Mouse (Mus musculus) liver, postnatal 0 days (tissue): ENCODE results near the gene Copg1. TPM values are rescaled to one million over a fixed set of nuclear protein-coding genes. Genes with fewer than 3 reads are reported as not detected.

Experiments used
- ATAC-seq: fragments of 200-750 bp; cut with Nextera tagmentation; 2 replicates; pipeline ENCODE4 v1.8.0; 2017; ENCODE audit warnings: mild to moderate bottlenecking, moderate library complexity
- DNase-seq: peaks from one replicate; pipeline ENCODE4 v3.0.0-alpha.2; 2016
- H3K27ac ChIP-seq: fragments of 300-500 bp; sonication (generic); 2 replicates; pipeline ENCODE4 v1.5.1; 2014; ENCODE audit warnings: antibody characterized with exemption, moderate library complexity, mild to moderate bottlenecking, low read depth
- H3K27me3 ChIP-seq: fragments of 300-500 bp; sonication (generic); 2 replicates; pipeline ENCODE4 v1.6.1; 2014; ENCODE audit warnings: low read length, control low read depth, mixed read lengths; ENCODE audit not compliant: insufficient read depth
- H3K36me3 ChIP-seq: fragments of 300-500 bp; sonication (generic); replicated peaks from 2 replicates; pipeline ENCODE4 v1.6.1; 2014; ENCODE audit warnings: mild to moderate bottlenecking, control low read depth, low read length, moderate library complexity, mixed read lengths; ENCODE audit not compliant: insufficient read depth
- H3K4me1 ChIP-seq: fragments of 300-500 bp; sonication (generic); 2 replicates; pipeline ENCODE4 v1.6.1; 2014; ENCODE audit warnings: antibody characterized with exemption, mild to moderate bottlenecking, control low read depth; ENCODE audit not compliant: insufficient read depth
- H3K4me2 ChIP-seq: fragments of 300-500 bp; sonication (generic); 2 replicates; pipeline ENCODE4 v1.6.1; 2014; ENCODE audit warnings: low read depth, mild to moderate bottlenecking, low read length, moderate library complexity, mixed read lengths
- H3K4me3 ChIP-seq: fragments of 300-500 bp; sonication (generic); 2 replicates; pipeline ENCODE4 v1.5.1; 2014; ENCODE audit warnings: low read depth, low read length
- H3K9ac ChIP-seq: fragments of 300-500 bp; sonication (generic); replicated peaks from 2 replicates; pipeline ENCODE4 v1.6.1; 2014; ENCODE audit warnings: mild to moderate bottlenecking, moderate library complexity
- H3K9me3 ChIP-seq: fragments of 300-500 bp; sonication (generic); 2 replicates; pipeline ENCODE4 v1.6.1; 2016; ENCODE audit warnings: mild to moderate bottlenecking, control low read depth, low read length, mixed read lengths
- CTCF ChIP-seq: sonication (generic); IDR thresholded peaks from 2 replicates; pipeline ENCODE4 v1.5.1; 2016; ENCODE audit warnings: antibody characterized with exemption, low read depth
- EP300 ChIP-seq: IDR thresholded peaks from 2 replicates; pipeline ENCODE4 v1.6.1; 2016; ENCODE audit warnings: antibody characterized with exemption, low read depth, mild to moderate bottlenecking
- WGBS: fragments of 180-500 bp; shearing (Covaris S2); extraction: QIAGEN DNeasy Blood & Tissue Kit; methylation state at CpG from one replicate; pipeline ENCODE4 v1.1.7; 2014; ENCODE audit not compliant: insufficient replicate concordance; 5-methylcytosine and 5-hydroxymethylcytosine counted together
- polyA plus RNA-seq: library from polyadenylated mRNA; unstranded; fragments of >200 nt; fragmentation: Nextera tagmentation; extraction: Ambion mirVana; gene quantifications from 2 replicates; pipeline ENCODE4 v1.2.1, GENCODE M21; 2015

Gene Copg1
- polyA plus RNA-seq, 1 experiment from 2014 or later: 35.3 TPM

DNA sequence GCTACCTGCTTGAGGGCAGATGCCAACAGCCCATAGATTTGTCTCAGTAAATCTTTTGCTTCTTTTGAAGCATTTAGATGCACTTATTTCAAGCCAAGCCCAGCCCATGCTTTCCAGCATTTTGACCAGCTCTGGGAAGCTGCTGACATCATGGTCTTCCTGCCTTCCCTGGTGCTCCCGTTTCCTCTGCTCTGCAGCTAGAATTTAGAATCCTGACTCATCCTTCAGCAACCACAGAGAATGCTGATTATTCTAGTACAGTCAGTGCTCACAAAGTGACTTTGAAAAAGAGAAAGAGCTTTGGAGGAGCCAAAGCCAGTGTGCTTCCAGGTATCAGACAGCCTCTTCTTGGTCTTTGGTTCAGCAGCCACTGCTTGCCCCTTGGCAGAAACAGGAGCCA lies 30.5 kb upstream of the Copg1 start:
- ATAC-seq: no peak
- H3K9ac ChIP-seq: no peak overlapping the region
- H3K9me3 ChIP-seq: no peaks in the 10 kb centered on the region
- no peaks in the 10 kb centered on the region for H3K4me1 ChIP-seq
- WGBS: 34% methylated on average over 1 of the region's 1 CpGs
- H3K4me3 ChIP-seq: no peak overlapping the region
- no peak overlapping the region for H3K4me2 ChIP-seq
- H3K36me3 ChIP-seq: no peaks in the 10 kb centered on the region
- no peak overlapping the region for H3K27ac ChIP-seq
- H3K27me3 ChIP-seq: no peaks in the 10 kb centered on the region
- DNase-seq: no peak
- TF ChIP-seq CTCF (no peak), EP300 (no peak)

DNA sequence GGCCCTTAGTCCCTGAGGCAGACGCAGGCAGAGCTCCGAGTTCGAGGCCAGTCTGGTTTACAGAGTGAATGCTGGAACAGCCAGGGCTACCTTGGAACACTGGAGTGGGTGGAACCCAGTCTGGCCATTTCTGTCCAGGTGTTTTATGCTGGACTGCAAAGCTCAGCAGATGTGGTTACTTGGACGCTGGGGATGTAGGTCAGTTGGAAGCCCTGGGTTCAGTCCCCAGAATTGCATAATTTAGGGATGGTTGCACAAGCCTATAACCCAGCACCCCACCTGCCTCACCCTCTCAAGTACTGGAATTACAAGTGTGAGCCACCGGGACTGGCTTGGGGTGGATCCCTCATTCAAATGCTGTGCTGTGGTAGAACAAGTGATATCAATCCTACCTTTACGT lies 21.4 kb upstream of the Copg1 start:
- 64% methylated on average over 6 of the region's 6 CpGs for WGBS
- ATAC-seq: 0 out of 2 replicates have a peak, but pooled peaks have one; percentile 28
- Histone ChIP-seq H3K4me3 (no peak overlapping the region), H3K27me3 (no peaks in the 10 kb centered on the region), H3K4me1 (peaks cover 27% of the 10 kb centered on the region), H3K9ac (no peak overlapping the region), H3K27ac (no peak overlapping the region), H3K4me2 (no peak overlapping the region), H3K36me3 (no peaks in the 10 kb centered on the region), H3K9me3 (no peaks in the 10 kb centered on the region)
- TF ChIP-seq EP300 (no peak), CTCF (no peak)
- DNase-seq: no peak

DNA sequence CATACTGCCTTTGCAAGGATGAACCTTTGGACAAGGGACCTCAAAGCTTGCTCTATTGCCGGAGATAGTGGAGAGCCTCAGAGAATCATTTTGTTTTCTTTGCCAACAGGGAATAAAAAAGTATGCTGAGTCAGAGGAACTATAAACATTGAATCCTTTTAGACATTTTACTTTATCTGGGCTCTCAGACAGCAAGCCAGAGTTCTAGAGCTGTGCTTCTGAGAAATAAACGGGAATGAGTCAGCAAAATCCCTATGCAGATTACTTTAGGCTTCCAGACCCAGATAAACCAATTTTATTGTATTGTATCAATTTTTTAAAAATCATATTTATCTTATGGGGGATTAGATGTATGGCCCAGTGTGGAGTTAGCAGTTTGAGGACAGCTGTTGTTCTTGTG lies 20.4 kb upstream of the Copg1 start:
- Histone ChIP-seq H3K4me2 (no peak overlapping the region), H3K9ac (no peak overlapping the region), H3K36me3 (no peaks in the 10 kb centered on the region), H3K9me3 (no peaks in the 10 kb centered on the region), H3K4me1 (peaks cover 27% of the 10 kb centered on the region), H3K27me3 (no peaks in the 10 kb centered on the region), H3K27ac (peak overlapping the region; percentile 70; the same call in 1 of the 2 replicates), H3K4me3 (no peak overlapping the region)
- no peak for TF ChIP-seq CTCF
- no peak; the same call in 1 of the 2 replicates for TF ChIP-seq EP300
- ATAC-seq (peak; percentile 26; the same call in 1 of the 2 replicates), DNase-seq (no peak)
- WGBS: 27% methylated on average over 2 of the region's 2 CpGs

DNA sequence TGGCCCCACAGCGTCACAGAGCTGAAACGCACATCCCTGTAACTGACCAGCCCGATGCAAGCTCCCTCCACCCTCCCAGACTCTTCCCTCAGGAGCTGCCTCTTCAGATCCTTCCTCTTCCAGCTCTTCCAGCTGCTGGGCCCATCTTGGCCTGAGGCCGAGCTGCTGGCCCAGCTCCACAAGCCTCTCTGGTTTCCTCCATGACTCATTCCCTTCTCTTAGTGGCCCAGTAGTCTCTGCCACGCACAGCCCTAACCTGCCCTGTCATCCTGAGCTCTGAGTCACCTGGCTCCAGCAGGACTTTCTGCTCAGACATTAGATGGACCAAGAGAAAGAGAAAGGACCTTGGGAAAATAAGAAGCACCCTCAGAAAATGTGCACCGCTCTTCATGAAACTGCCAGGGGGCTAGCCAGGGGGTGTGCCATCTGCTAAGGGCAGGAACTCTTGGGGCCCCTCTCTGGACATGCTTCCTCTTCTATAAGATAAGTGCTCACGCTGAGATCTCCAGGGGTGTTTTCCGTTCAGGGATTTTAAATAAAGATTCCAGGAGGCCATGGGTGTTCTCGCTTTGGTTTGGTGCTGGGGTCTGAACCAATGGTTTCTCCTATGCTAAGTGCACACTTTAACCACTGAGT lies 18.6 kb upstream of the Copg1 start:
- no peak overlapping the region for H3K4me2 ChIP-seq
- no peaks in the 10 kb centered on the region for H3K36me3 ChIP-seq
- DNase-seq (peak; percentile 59), ATAC-seq (peak; percentile 57)
- H3K9me3 ChIP-seq: no peaks in the 10 kb centered on the region
- H3K27me3 ChIP-seq: no peaks in the 10 kb centered on the region
- WGBS: 40% methylated on average over 9 of the region's 9 CpGs
- no peak overlapping the region for H3K9ac ChIP-seq
- H3K27ac ChIP-seq: peak overlapping the region; percentile 25; the same call in 1 of the 2 replicates
- H3K4me3 ChIP-seq: no peak overlapping the region
- peaks cover 32% of the 10 kb centered on the region for H3K4me1 ChIP-seq
- no peak for TF ChIP-seq CTCF
- no peak for TF ChIP-seq EP300

DNA sequence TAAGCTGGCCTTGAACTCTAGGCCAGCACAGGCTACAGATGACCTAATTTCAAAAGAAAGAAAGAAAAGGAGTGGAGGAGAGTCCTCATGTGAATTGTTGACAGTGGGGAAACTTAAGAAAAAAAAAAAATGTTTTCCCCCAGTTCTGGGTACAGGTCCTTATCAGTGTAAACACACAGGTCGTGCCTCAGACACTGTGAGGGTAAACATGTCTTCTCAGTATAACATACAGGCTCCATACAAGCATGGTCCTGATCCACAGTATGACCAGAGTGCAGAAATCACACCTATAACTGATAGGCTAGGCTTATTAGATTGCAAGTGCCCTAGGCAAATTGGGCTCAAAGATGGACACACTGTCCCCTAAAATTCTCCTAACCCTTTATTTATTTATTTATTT lies 17.2 kb upstream of the Copg1 start:
- Histone ChIP-seq H3K36me3 (no peaks in the 10 kb centered on the region), H3K4me3 (no peak overlapping the region), H3K4me2 (no peak overlapping the region), H3K9me3 (no peaks in the 10 kb centered on the region), H3K9ac (no peak overlapping the region), H3K27me3 (no peaks in the 10 kb centered on the region), H3K4me1 (peaks cover 37% of the 10 kb centered on the region), H3K27ac (0 out of 2 replicates have a peak overlapping the region, but pooled peaks have one; percentile 16)
- 26% methylated on average over 1 of the region's 1 CpGs for WGBS
- TF ChIP-seq EP300 (peak; percentile 14; the same call in 1 of the 2 replicates), CTCF (no peak)
- DNase-seq (no peak), ATAC-seq (no peak)

DNA sequence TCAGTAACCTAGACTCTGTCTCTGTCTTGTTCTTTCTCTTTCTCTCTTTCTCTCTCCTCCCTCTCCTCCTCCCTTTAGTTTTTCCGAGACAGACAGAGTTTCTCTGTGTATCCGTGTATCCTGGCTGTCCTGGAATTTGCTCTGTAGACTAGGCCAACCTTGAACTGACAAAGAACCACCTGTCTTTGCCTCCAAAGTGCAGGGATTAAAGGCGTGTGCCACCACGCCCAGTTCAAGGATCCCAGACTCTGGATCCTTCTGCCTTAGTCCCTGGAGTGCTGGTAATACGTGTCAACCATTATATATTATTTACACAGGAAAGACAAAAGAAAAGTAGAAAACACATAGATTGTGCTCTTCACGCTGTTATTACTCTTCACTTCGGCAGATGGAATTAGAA lies 16.4 kb upstream of the Copg1 start:
- DNase-seq (no peak), ATAC-seq (no peak)
- H3K27me3 ChIP-seq: no peaks in the 10 kb centered on the region
- no peak overlapping the region for H3K4me3 ChIP-seq
- no peak overlapping the region for H3K9ac ChIP-seq
- 78% methylated on average over 7 of the region's 7 CpGs for WGBS
- no peaks in the 10 kb centered on the region for H3K36me3 ChIP-seq
- no peak overlapping the region for H3K4me2 ChIP-seq
- no peak overlapping the region for H3K27ac ChIP-seq
- no peak for TF ChIP-seq CTCF
- TF ChIP-seq EP300: no peak
- H3K9me3 ChIP-seq: no peaks in the 10 kb centered on the region
- H3K4me1 ChIP-seq: peaks cover 40% of the 10 kb centered on the region

DNA sequence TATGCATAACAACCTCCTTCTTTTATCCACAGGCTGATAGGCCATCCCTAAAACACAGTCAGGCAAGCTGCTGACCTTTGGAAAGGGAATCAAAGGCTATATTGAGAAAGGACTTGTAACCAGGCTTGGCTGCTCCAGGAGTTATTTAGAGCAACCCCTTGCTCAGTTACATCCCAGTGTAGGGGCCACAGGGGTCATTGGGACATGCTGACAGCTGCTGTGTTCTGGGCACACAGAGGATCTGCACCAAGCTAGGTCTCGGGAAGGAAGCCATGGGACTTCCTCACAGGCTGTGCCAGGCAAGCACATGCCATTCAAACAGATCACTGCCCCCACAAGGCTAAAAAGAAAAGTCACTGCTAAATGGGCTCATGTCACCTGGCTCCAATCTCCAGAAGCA lies 14.5 kb upstream of the Copg1 start:
- Histone ChIP-seq H3K36me3 (no peaks in the 10 kb centered on the region), H3K9me3 (no peaks in the 10 kb centered on the region), H3K9ac (no peak overlapping the region), H3K4me2 (no peak overlapping the region), H3K27ac (peak overlapping the region; percentile 70), H3K4me3 (no peak overlapping the region), H3K27me3 (no peaks in the 10 kb centered on the region), H3K4me1 (peaks cover 32% of the 10 kb centered on the region)
- peak; percentile 44 for DNase-seq
- 21% methylated on average over 1 of the region's 1 CpGs for WGBS
- TF ChIP-seq EP300 (peak; percentile 62; the same call in 1 of the 2 replicates), CTCF (no peak)
- peak; percentile 86 for ATAC-seq
